Mouse (Mus musculus) activated CD4-positive, CD25-positive, alpha-beta regulatory T cell, adult 4 months (primary cell): ENCODE results near the gene Cfap65. TPM values are rescaled to one million over a fixed set of nuclear protein-coding genes. Genes with fewer than 3 reads are reported as not detected.

Source experiments
- ATAC-seq: one replicate; pipeline ENCODE4 v1.8.0; 2017
- polyA plus RNA-seq, 2 experiments: library from polyadenylated mRNA; unstranded; fragments of 100-300 nt; shearing (Covaris generic); gene quantifications; one replicate each; pipeline ENCODE4 v1.2.1; 2017

Cfap65 gene
- polyA plus RNA-seq = under 1 TPM in 1 of 2 experiments, not detected in 1; 0.07 TPM

- ATAC-seq = no peak
These were observed at the start of gene Cfap65 for GRCm38 (mm10) chr1:74935402-74935801. TSS of gene Cfap65 (minus strand) at chr1:74935599.

GRCm38 (mm10) chr1:74977001-74977400 lies 41.6 kb upstream of the Cfap65 start:
- ATAC-seq = no peak

GRCm38 (mm10) chr1:74975936-74976335 lies 40.5 kb upstream of the Cfap65 start:
- no peak for ATAC-seq

DNA sequence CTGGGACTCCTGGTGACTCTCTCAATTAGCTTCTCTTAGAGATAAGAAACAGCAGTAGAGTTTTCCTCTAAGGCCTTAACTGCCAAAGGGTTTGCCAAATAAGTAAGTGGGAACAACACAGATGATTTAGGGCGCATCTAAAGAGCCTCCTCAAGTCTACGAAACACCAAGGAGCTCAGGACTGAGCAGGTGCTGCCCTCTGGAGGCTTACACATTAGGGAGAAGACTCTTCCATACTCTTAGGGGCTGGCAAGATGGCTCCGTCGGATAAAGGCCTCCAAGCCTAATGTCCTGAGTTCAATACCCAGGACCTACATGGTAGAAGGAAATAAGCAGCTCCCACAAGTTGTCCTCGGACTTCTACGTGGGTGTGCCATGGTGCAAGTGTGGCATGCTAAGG lies 38.2 kb upstream of the Cfap65 start:
- no peak for ATAC-seq

GRCm38 (mm10) chr1:74971353-74972050 lies 36.1 kb upstream of the Cfap65 start:
- ATAC-seq = peak; percentile 77

DNA sequence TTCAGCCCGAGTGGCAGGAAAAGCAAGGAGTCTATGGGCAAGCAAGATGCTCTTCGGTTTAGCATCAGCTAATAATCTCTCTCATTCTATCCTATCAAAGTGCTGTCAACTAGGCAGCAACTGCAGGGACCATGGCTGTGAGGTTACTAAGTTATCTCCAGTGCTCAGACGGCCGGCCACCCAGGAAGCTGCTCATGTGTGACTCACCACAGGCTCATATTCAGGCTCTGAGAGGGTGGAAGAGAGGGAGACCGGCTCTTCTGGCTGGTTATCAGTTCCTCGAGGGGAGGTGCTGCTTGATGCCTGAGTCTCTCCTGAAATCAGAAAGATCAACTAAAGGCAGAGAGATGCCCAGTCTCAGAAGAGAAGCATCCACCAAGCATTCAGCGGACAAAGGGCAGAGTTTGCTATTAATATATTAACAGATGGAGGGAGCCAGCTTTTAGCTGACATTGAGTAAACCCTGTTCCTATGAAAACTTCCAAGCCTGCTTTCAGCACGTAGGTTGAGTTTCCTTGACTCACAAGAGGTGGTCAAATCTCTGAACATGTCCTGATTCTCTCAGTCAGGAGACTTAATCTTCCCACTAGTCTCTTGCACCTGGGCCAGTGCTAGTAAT lies 32.7 kb upstream of the Cfap65 start:
- ATAC-seq = no peak

GRCm38 (mm10) chr1:74964494-74965215 lies 29.3 kb upstream of the Cfap65 start:
- ATAC-seq = no peak

GRCm38 (mm10) chr1:74962853-74963227 lies 27.4 kb upstream of the Cfap65 start:
- ATAC-seq = no peak

- no peak for ATAC-seq
These were observed 26.9 kb upstream of the Cfap65 start for GRCm38 (mm10) chr1:74962126-74962852.

- ATAC-seq = no peak
These were observed 26.3 kb upstream of the Cfap65 start for GRCm38 (mm10) chr1:74961722-74962121.

DNA sequence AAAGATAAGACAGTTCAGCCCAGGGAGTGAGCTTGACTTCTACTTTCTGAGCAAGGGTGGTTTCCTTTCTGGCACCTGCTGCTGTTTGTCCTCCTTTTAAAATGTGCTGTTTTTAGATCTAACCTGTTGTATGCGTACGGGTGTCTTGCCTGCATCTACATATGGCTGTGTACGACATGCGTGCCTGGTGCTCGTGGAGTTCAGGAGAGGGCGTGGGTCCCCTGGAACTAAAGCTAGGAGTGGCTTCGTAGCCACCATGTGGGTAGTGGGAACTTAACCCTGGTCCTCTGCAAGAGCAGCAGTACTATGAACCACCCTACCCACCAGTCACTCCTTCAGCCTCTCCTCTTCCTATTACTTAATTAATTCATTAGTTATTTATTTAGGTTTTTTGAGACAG lies 24.7 kb upstream of the Cfap65 start:
- ATAC-seq = no peak

DNA sequence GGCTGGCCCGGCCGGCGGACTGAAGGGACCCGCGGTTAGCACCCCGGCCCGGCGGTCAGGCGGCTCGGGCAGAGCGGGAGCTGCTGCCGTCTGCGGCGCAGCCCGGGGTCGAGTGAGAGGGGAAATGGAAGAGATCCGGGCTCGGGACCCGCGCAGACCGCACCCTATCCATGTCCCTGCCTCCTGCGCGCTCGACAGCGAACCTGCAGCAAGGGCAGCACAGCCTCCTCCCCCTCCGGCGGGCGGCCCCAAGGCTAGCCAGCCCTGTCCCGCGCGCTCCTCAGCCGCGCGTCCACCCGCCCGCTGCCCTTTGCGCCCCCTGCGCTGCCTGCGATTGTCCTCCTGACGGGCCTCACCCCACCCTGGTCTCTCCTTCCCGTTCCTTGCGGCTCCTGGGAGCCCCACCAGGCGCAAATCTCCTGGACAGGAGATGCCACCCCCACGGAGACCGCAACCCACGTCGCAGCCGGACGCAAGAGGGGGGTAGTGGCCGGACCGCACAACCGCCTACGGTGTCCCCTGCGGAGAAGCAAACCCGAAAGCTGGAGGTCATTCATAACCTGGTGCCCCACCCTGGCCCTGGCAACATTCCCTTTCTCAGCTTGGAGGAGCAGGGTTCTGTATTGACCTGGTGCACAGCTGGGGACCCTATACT lies 16.3 kb upstream of the Cfap65 start, which contains the start of gene Ihh:
TSS of gene Ihh (minus strand) at position 117 of the 655 bp plus-strand sequence.
- ATAC-seq = no peak

- no peak for ATAC-seq
These were observed 15.4 kb upstream of the Cfap65 start for GRCm38 (mm10) chr1:74950576-74951490.

- ATAC-seq = no peak
These were observed 14.7 kb upstream of the Cfap65 start for GRCm38 (mm10) chr1:74950066-74950465.

DNA sequence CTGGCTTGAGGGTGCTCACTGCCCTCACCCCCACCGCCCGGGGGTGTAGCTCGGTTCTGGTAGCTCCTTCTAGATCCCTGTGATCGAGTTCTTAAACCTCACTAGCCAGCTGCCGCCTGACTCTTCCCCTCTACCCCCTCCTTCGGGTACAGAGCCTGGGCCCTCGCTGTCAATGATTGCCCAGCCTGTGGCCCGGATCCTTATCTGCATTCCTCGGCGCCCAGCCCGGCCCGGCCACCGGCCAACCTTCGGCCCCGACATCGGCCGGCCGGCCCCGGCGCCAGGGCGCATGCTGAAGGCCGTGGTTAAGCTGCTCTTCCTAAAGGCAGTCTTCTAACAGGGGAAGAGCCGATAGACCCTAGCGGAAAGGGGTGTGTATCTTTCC lies 14.3 kb upstream of the Cfap65 start:
- no peak for ATAC-seq

GRCm38 (mm10) chr1:74948784-74949665 lies 13.6 kb upstream of the Cfap65 start:
- ATAC-seq = no peak

DNA sequence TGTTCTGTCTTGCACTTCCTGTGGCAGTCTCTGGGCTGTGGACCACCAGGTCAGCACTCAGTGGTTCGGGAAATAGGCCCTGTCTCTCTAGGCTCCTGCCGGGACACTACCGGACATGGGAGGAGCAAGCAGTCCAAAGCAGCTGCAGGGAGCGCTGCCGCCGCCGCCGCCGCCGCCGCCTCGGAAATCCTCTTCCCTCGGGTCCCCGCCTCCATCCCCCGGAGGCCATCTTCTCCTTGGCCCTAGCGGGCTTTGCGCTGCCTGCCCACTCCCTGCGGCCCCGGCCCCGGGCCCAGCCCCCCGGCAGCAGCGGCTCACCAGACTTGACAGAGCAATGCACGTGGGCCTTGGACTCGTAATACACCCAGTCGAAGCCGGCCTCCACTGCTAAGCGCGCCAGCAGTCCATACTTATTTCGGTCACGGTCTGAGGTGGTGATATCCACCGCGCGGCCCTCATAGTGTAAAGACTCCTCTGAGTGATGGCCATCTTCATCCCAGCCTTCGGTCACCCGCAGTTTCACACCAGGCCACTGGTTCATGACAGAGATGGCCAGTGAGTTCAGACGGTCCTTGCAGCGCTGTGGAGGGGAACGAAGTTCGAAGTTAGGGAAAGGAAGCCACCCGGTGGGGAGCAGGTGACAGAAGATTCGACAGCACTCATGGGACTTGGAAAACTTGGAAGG lies 12.7 kb upstream of the Cfap65 start:
- no peak for ATAC-seq

GRCm38 (mm10) chr1:74941651-74942360 lies 6.4 kb upstream of the Cfap65 start:
- ATAC-seq = no peak

- no peak for ATAC-seq
These were observed 4.4 kb upstream of the Cfap65 start for GRCm38 (mm10) chr1:74939762-74940161.
